8 mouse cellular contexts compared by ENCODE assay signal in the genomic region with DNA sequence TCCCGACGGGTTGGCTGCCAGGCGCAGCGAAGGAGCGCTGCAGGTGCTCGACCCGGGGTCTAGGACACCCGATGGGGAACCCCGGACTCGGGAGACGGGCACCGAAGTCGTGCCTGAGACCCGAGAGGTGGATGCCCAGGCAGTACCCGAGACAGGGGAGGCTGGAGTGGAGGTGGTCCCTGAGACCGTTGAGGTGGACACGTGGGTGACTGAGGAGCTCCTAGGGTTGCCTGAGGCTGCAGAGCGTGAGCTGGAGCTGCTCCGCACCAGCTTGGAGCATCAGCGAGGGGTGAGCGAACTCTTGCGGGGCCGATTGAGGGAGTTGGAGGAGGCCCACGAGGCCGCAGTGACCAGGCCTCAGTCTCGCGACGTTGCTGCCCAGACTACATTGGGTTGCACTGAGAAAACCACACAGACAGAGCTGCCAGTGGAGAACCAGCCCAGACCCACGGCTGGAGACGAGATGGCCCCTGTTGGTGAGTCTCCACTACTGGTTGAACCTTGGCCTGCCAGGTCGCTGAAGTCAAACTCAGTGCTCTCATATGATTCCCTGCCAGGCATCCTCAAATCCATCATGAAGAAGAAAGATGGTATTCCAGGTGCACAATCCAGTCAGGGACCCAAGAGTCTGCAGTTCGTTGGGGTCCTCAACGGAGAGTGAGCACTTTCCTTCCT. TPM values are rescaled to one million over a fixed set of nuclear protein-coding genes. Genes with fewer than 3 reads are reported as not detected.
A peak's percentile ranks its signal among the peaks of the same experiment; 100 is the strongest.
DNase-seq lines count a peak whose midpoint lies in the region; ATAC-seq and TF ChIP-seq lines count a peak whose summit lies in the region.

No protein-coding gene starts in this region.

- peaks cover 56% of the 10 kb centered on the region for H3K4me1 ChIP-seq in kidney, embryonic 15.5 days
- H3K4me1 ChIP-seq in bone marrow macrophage, adult 2 months (ENCODE audit: control insufficient read depth, insufficient read depth, low read length): peaks cover 27% of the 10 kb centered on the region

- WGBS in kidney, embryonic 15.5 days: 12% methylated on average over 33 of the region's 33 CpGs

- peak overlapping the region; percentile 64 for H3K4me3 ChIP-seq in kidney, embryonic 15.5 days (replicated peaks)
- H3K4me3 ChIP-seq in bone marrow macrophage, adult 2 months (ENCODE audit: insufficient read depth, low read length): peak overlapping the region; percentile 63

- H3K4me2 ChIP-seq in kidney, embryonic 15.5 days: peak overlapping the region; percentile 77

- peak; percentile 69 for ATAC-seq in kidney, embryonic 15.5 days (replicated peaks; ENCODE audit: low FRiP score)
- peak; percentile 1; the same call in 1 of the 2 replicates for ATAC-seq in granulocyte monocyte progenitor cell, adult 5-6 weeks (replicated peaks; ENCODE audit: poor library complexity, severe bottlenecking)
- peak; percentile 12 for ATAC-seq in megakaryocyte progenitor cell, adult 5-6 weeks (replicated peaks; ENCODE audit: poor library complexity)

- intact Hi-C loops in left cerebral cortex, postnatal 36 days (cut with DNase I): no loop called here

- H3K9ac ChIP-seq in kidney, embryonic 15.5 days: peak overlapping the region; percentile 75

- peaks cover 48% of the 10 kb centered on the region for H3K36me3 ChIP-seq in kidney, embryonic 15.5 days

- no peak for TF ChIP-seq CTCF in bone marrow macrophage, adult 2 months (IDR thresholded peaks at IDR 0.05; ENCODE audit: low read depth, low read length)

- no peaks in the 10 kb centered on the region for H3K27me3 ChIP-seq in kidney, embryonic 15.5 days

- no peak for TF ChIP-seq POLR2A in bone marrow macrophage, adult 2 months (IDR thresholded peaks at IDR 0.05; ENCODE audit: borderline replicate concordance, low read depth, low read length)

- no peaks in the 10 kb centered on the region for H3K9me3 ChIP-seq in kidney, embryonic 15.5 days (replicated peaks)

- H3K27ac ChIP-seq in kidney, embryonic 15.5 days: peak overlapping the region; percentile 96
- peak overlapping the region; percentile 81 for H3K27ac ChIP-seq in bone marrow macrophage, adult 2 months (ENCODE audit: insufficient read depth, low read depth, low read length)

- no peak for DNase-seq in kidney, adult 8-10 months
- DNase-seq in thymus, postnatal 0 days (ENCODE audit: low spot score): no peak
- no peak for DNase-seq in left cerebral cortex, postnatal 36 days (ENCODE audit: low spot score in 2 of 2)
- no peak for DNase-seq in right cerebral cortex, adult 2 months (ENCODE audit: low spot score in 2 of 2)

RNA-seq across cellular contexts. Expression of a gene that starts 6.3 kb away (rescaled TPM):
- polyA plus RNA-seq in kidney, embryonic 15.5 days (2015; fragmentation: Nextera tagmentation; extraction: Ambion mirVana): 1,038 and 1,163 TPM in 2 replicates
- 1,369 and 1,530 TPM in 2 replicates for polyA plus RNA-seq in bone marrow macrophage, adult 2 months (2012; ENCODE audit: insufficient read depth, insufficient read length, missing spikeins)
- total RNA-seq in granulocyte monocyte progenitor cell, adult 5-6 weeks (2014; fragmentation: Nextera tagmentation): 3,502 and 3,517 TPM in 2 replicates
- total RNA-seq in granulocyte monocyte progenitor cell, adult 5-6 weeks (2017): 2,416 and 2,576 TPM in 2 replicates
- 1,132 and 1,209 TPM in 2 replicates for total RNA-seq in megakaryocyte progenitor cell, adult 5-6 weeks (2015)
- 2,303 and 3,173 TPM in 2 replicates for total RNA-seq in megakaryocyte progenitor cell, adult 5-6 weeks (2017)
- 1,516 and 1,544 TPM in 2 replicates for polyA plus RNA-seq in thymus, postnatal 0 days (2015; fragmentation: Nextera tagmentation; extraction: Ambion mirVana)
- total RNA-seq in left cerebral cortex, postnatal 36 days (2021): 100 to 1,000 TPM; 651 to 708 TPM

RNA-seq across cellular contexts. Expression of a gene that starts 6.3 kb away (rescaled TPM):
- 490 and 495 TPM in 2 replicates for polyA plus RNA-seq in kidney, embryonic 15.5 days (2015; fragmentation: Nextera tagmentation; extraction: Ambion mirVana)
- 197 and 199 TPM in 2 replicates for polyA plus RNA-seq in bone marrow macrophage, adult 2 months (2012; ENCODE audit: insufficient read depth, insufficient read length, missing spikeins)
- 282 and 300 TPM in 2 replicates for total RNA-seq in granulocyte monocyte progenitor cell, adult 5-6 weeks (2014; fragmentation: Nextera tagmentation)
- total RNA-seq in granulocyte monocyte progenitor cell, adult 5-6 weeks (2017): 133 and 200 TPM in 2 replicates
- total RNA-seq in megakaryocyte progenitor cell, adult 5-6 weeks (2015): 161 and 174 TPM in 2 replicates
- 122 and 151 TPM in 2 replicates for total RNA-seq in megakaryocyte progenitor cell, adult 5-6 weeks (2017)
- 464 TPM in 2 replicates for polyA plus RNA-seq in thymus, postnatal 0 days (2015; fragmentation: Nextera tagmentation; extraction: Ambion mirVana)
- 100 to 1,000 TPM; 212 to 213 TPM for total RNA-seq in left cerebral cortex, postnatal 36 days (2021)

RNA-seq across cellular contexts. Expression of a gene that starts 7.8 kb away (rescaled TPM):
- 46.5 and 53.4 TPM in 2 replicates for polyA plus RNA-seq in kidney, embryonic 15.5 days (2015; fragmentation: Nextera tagmentation; extraction: Ambion mirVana)
- polyA plus RNA-seq in bone marrow macrophage, adult 2 months (2012; ENCODE audit: insufficient read depth, insufficient read length, missing spikeins): 27.5 and 33.3 TPM in 2 replicates
- 17.5 and 21.0 TPM in 2 replicates for total RNA-seq in granulocyte monocyte progenitor cell, adult 5-6 weeks (2014; fragmentation: Nextera tagmentation)
- total RNA-seq in granulocyte monocyte progenitor cell, adult 5-6 weeks (2017): 5.3 and 5.5 TPM in 2 replicates
- 9.6 and 12.7 TPM in 2 replicates for total RNA-seq in megakaryocyte progenitor cell, adult 5-6 weeks (2015)
- 5.7 and 9.7 TPM in 2 replicates for total RNA-seq in megakaryocyte progenitor cell, adult 5-6 weeks (2017)
- polyA plus RNA-seq in thymus, postnatal 0 days (2015; fragmentation: Nextera tagmentation; extraction: Ambion mirVana): 19.1 and 22.0 TPM in 2 replicates
- total RNA-seq in left cerebral cortex, postnatal 36 days (2021): 10 to 100 TPM; 27.0 to 44.8 TPM

RNA-seq across cellular contexts. Expression of a gene that starts 24.8 kb away (rescaled TPM):
- polyA plus RNA-seq in kidney, embryonic 15.5 days (2015; fragmentation: Nextera tagmentation; extraction: Ambion mirVana): 97.9 and 102 TPM in 2 replicates
- 4.4 TPM in 2 replicates for polyA plus RNA-seq in bone marrow macrophage, adult 2 months (2012; ENCODE audit: insufficient read depth, insufficient read length, missing spikeins)
- 21.9 and 35.5 TPM in 2 replicates for total RNA-seq in granulocyte monocyte progenitor cell, adult 5-6 weeks (2014; fragmentation: Nextera tagmentation)
- 20.3 and 31.3 TPM in 2 replicates for total RNA-seq in granulocyte monocyte progenitor cell, adult 5-6 weeks (2017)
- total RNA-seq in megakaryocyte progenitor cell, adult 5-6 weeks (2015): 31.3 and 37.7 TPM in 2 replicates
- 18.8 and 31.9 TPM in 2 replicates for total RNA-seq in megakaryocyte progenitor cell, adult 5-6 weeks (2017)
- 35.1 and 35.2 TPM in 2 replicates for polyA plus RNA-seq in thymus, postnatal 0 days (2015; fragmentation: Nextera tagmentation; extraction: Ambion mirVana)
- total RNA-seq in left cerebral cortex, postnatal 36 days (2021): 10 to 100 TPM; 24.8 to 27.5 TPM

RNA-seq across cellular contexts. Expression of a gene that starts 36.5 kb away (rescaled TPM):
- polyA plus RNA-seq in kidney, embryonic 15.5 days (2015; fragmentation: Nextera tagmentation; extraction: Ambion mirVana): 21.5 and 27.9 TPM in 2 replicates
- 8.4 and 11.0 TPM in 2 replicates for polyA plus RNA-seq in bone marrow macrophage, adult 2 months (2012; ENCODE audit: insufficient read depth, insufficient read length, missing spikeins)
- 13.2 and 22.6 TPM in 2 replicates for total RNA-seq in granulocyte monocyte progenitor cell, adult 5-6 weeks (2014; fragmentation: Nextera tagmentation)
- total RNA-seq in granulocyte monocyte progenitor cell, adult 5-6 weeks (2017): 10.3 and 11.1 TPM in 2 replicates
- 7.3 and 9.2 TPM in 2 replicates for total RNA-seq in megakaryocyte progenitor cell, adult 5-6 weeks (2015)
- total RNA-seq in megakaryocyte progenitor cell, adult 5-6 weeks (2017): 8.4 and 9.7 TPM in 2 replicates
- 28.7 and 36.7 TPM in 2 replicates for polyA plus RNA-seq in thymus, postnatal 0 days (2015; fragmentation: Nextera tagmentation; extraction: Ambion mirVana)
- 1 to 10 TPM; 3.3 to 4.8 TPM for total RNA-seq in left cerebral cortex, postnatal 36 days (2021)

Comparison
In these comparisons a context has a peak if more than half of its experiments do, and no peak if none do; other contexts are left out.
1. ATAC-seq: peak in every context shown above with its lines; median percentile 69 in kidney, embryonic 15.5 days; 12 in megakaryocyte progenitor cell, adult 5-6 weeks; 1 in granulocyte monocyte progenitor cell, adult 5-6 weeks.